Mouse (Mus musculus) heart, embryonic 16.5 days (tissue): ENCODE data around the gene Adcy2. TPM values are rescaled to one million over a fixed set of nuclear protein-coding genes. Genes with fewer than 3 reads are reported as not detected.

Experiments
- ATAC-seq: fragments of 200-750 bp; cut with Nextera tagmentation; replicated peaks from 2 replicates; pipeline ENCODE4 v1.8.0; 2017; ENCODE audit warnings: moderate number of reproducible peaks; ENCODE audit not compliant: insufficient read depth, low FRiP score; ENCODE audit errors: extremely low read depth
- H3K27ac ChIP-seq: fragments of 300-500 bp; sonication (generic); 2 replicates; pipeline ENCODE4 v1.5.1; 2014; ENCODE audit warnings: mild to moderate bottlenecking, low read length, control low read depth, moderate library complexity
- H3K27me3 ChIP-seq: fragments of 300-500 bp; sonication (generic); 2 replicates; pipeline ENCODE4 v1.6.1; 2014; ENCODE audit warnings: low read length, mixed read lengths; ENCODE audit not compliant: control insufficient read depth, insufficient read depth
- H3K36me3 ChIP-seq: fragments of 300-500 bp; sonication (generic); 2 replicates; pipeline ENCODE4 v1.6.1; 2014; ENCODE audit not compliant: control insufficient read depth, insufficient read depth
- H3K4me1 ChIP-seq: fragments of 300-500 bp; sonication (generic); 2 replicates; pipeline ENCODE4 v1.6.1; 2014; ENCODE audit warnings: low read length, mixed read lengths; ENCODE audit not compliant: control insufficient read depth, insufficient read depth
- H3K4me2 ChIP-seq: fragments of 300-500 bp; sonication (generic); 2 replicates; pipeline ENCODE4 v1.6.1; 2014; ENCODE audit warnings: low read depth, mild to moderate bottlenecking, control low read depth, low read length
- H3K4me3 ChIP-seq: fragments of 300-500 bp; sonication (generic); 2 replicates; pipeline ENCODE4 v1.5.1; 2014; ENCODE audit warnings: mild to moderate bottlenecking, control low read depth, low read length
- H3K9ac ChIP-seq: fragments of 300-500 bp; sonication (generic); 2 replicates; pipeline ENCODE4 v1.6.1; 2014; ENCODE audit warnings: low read length, control low read depth
- H3K9me3 ChIP-seq: fragments of 300-500 bp; sonication (generic); replicated peaks from 2 replicates; pipeline ENCODE4 v1.6.1; 2016; ENCODE audit warnings: low read length; ENCODE audit not compliant: control insufficient read depth
- WGBS: fragments of 180-500 bp; shearing (Covaris S2); extraction: QIAGEN DNeasy Blood & Tissue Kit; methylation state at CpG from one replicate; pipeline ENCODE4 v1.1.7; 2014; 5-methylcytosine and 5-hydroxymethylcytosine counted together
- polyA plus RNA-seq: library from polyadenylated mRNA; unstranded; fragments of >200 nt; fragmentation: Nextera tagmentation; extraction: Ambion mirVana; gene quantifications from 2 replicates; pipeline ENCODE4 v1.2.1, GENCODE M21; 2015

Adcy2 gene
- polyA plus RNA-seq, 1 experiment from 2014 or later, result 0.58 TPM

DNA sequence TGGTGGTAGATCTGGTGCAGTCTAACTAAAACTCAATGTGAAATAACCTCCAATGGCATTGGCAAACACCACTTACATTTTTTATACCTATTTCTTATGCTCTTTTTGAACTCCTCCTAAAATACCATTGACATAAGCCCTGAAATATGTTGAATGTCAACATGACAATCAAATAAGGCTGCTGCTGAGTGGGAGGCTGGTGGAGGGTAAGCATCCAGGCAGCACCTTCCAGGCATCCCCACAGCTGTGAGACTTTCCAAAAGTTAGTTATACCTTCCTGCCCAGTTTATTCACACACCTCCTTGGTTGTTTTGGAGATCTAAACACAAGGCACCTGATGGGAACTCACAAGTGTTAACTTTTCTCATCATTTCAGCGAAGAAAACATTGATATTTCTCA is 318.9 kb downstream of the Adcy2 start:
- H3K4me3 ChIP-seq, result no peak overlapping the region
- H3K4me1 ChIP-seq, result no peaks in the 10 kb centered on the region
- 59% methylated on average over 1 of the region's 1 CpGs for WGBS
- no peak overlapping the region for H3K4me2 ChIP-seq
- no peaks in the 10 kb centered on the region for H3K27me3 ChIP-seq
- no peak overlapping the region for H3K9ac ChIP-seq
- no peak overlapping the region for H3K27ac ChIP-seq
- H3K36me3 ChIP-seq, result no peaks in the 10 kb centered on the region
- ATAC-seq, result no peak
- no peaks in the 10 kb centered on the region for H3K9me3 ChIP-seq

DNA sequence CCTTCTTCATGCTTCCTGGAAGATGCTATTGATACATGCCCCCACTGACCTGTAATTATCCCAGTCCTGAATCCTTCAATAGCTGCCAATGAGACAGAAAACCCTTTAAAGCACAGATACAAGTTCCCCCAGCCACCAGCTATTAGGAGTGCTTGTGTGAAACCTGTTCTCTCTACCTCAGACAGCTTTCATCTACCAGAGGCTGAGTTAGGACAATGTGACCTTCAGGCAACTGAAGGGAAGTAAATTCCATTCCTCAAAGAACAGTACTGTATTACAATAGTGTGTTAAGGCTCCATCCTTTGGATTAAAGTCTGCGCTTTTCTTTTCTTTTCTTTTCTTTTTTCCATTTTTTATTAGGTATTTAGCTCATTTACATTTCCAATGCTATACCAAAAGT is 356.6 kb downstream of the Adcy2 start:
- no peak for ATAC-seq
- H3K4me1 ChIP-seq, result no peaks in the 10 kb centered on the region
- H3K4me3 ChIP-seq, result no peak overlapping the region
- no peak overlapping the region for H3K4me2 ChIP-seq
- H3K9me3 ChIP-seq, result no peaks in the 10 kb centered on the region
- H3K36me3 ChIP-seq, result no peaks in the 10 kb centered on the region
- WGBS, result 91% methylated on average over 1 of the region's 1 CpGs
- no peaks in the 10 kb centered on the region for H3K27me3 ChIP-seq
- H3K9ac ChIP-seq, result no peak overlapping the region
- H3K27ac ChIP-seq, result no peak overlapping the region

DNA sequence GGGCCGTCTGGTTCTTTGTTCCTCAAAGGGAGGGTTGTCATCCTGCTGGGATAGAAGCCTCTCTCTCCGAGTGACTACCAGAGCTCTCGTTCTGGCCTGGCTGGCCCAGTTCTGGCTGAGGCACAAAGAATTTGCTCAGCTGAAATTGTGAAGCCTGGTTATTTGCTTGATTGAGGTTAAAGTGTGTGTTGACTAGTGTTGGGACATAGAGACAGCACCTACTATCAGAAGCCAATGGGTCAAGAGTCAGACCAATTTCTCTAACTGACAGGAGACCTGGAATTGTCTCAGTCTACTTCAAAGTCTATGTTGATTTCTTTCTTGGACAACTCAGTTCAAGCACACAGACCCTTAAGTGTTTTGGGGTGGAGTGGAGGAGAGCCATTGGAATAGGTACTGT is 372.3 kb downstream of the Adcy2 start:
- WGBS, result 67% methylated on average over 3 of the region's 3 CpGs
- Histone ChIP-seq H3K9ac (no peak overlapping the region), H3K27ac (no peak overlapping the region), H3K4me2 (no peak overlapping the region), H3K4me3 (no peak overlapping the region), H3K27me3 (no peaks in the 10 kb centered on the region), H3K36me3 (no peaks in the 10 kb centered on the region), H3K9me3 (no peaks in the 10 kb centered on the region), H3K4me1 (no peaks in the 10 kb centered on the region)
- no peak for ATAC-seq

DNA sequence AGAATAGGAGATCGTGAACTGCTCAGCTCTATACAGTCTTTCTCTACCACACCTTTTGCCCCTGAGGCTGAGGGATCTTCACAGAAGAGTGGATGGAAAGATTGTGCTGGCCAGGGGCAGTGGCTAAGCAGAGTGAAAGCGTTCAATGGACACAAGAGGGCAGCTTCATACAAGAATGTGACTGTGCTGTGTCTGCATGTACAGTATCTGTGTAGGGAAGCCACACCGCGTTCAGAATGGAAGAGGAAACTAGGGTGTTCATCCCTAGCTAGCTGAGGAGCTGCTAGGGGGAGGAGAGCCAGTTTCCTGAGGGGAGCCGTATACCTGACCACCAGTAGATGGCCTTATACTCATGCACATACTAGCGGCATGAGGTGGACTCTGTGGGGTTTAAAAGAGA is 376.5 kb downstream of the Adcy2 start:
- 47% methylated on average over 6 of the region's 6 CpGs for WGBS
- H3K9me3 ChIP-seq, result no peaks in the 10 kb centered on the region
- H3K4me2 ChIP-seq, result no peak overlapping the region
- no peak overlapping the region for H3K27ac ChIP-seq
- ATAC-seq, result no peak
- no peaks in the 10 kb centered on the region for H3K36me3 ChIP-seq
- H3K4me1 ChIP-seq, result no peaks in the 10 kb centered on the region
- H3K4me3 ChIP-seq, result no peak overlapping the region
- H3K9ac ChIP-seq, result no peak overlapping the region
- no peaks in the 10 kb centered on the region for H3K27me3 ChIP-seq

DNA sequence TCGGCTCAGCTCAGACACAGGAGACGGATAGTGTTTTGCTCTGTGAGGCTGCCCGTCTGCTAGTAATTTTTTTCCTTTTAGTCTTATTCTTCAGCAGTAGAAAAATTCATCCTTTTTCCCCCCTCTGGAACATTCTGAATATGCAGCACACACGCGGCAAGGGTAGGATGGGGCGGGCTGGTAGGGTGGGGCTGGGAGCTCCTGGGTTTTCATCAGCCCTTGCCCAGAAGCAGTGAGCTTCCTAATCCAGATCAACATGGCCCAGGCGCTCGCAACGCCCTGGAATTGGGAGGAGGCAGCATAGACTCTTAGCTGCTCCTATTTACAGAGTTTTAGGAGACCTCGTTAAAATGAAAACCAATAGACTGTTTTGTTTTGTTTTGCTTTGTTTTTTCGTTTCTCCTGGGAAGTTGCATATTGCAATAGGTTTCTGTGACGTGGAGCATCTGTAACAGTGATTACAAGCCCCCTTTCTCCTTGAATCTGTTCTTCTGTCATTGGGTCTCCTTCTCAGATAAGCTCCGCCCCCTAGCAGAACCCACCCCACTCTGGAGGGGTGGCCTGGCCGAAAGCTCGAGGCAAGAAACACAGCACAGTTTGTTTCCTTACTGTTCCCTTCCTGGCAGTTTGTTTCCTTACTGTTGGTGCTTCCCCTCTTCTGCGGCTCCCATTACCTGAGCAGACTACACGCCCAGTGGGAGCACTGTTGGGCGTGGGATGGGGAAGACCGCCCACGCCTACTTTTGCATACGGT is 391.5 kb downstream of the Adcy2 start:
- Histone ChIP-seq H3K9me3 (no peaks in the 10 kb centered on the region), H3K4me1 (no peaks in the 10 kb centered on the region; the same call in 1 of the 2 replicates), H3K9ac (peak overlapping the region; percentile 15; the same call in 1 of the 2 replicates), H3K4me2 (peak overlapping the region; percentile 58), H3K4me3 (peak overlapping the region; percentile 28), H3K36me3 (no peaks in the 10 kb centered on the region), H3K27ac (no peak overlapping the region), H3K27me3 (no peaks in the 10 kb centered on the region)
- 41% methylated on average over 21 of the region's 21 CpGs for WGBS
- no peak for ATAC-seq

DNA sequence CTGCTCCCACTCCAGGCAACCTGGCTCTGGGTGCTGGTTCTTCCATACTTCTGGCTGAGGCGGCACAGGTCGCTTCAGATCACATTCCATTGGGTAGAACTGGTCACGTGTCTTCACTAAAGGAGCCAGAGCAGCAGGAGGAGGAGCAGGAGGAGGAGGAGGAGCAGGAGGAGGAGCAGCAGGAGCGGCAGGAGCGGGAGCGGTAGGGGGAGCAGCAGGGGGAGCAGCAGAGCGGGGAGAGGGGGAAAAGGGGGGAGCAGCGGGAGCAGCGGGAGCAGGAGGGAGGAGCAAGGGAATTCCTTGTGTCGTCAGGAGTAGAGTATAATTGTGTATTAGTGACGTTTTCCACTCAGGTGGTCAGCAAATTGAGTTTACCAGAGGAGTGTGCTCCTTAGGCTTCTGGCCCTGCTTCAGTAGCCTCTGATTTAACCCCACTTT is 393.6 kb downstream of the Adcy2 start:
- WGBS, result 4% methylated on average over 11 of the region's 11 CpGs

DNA sequence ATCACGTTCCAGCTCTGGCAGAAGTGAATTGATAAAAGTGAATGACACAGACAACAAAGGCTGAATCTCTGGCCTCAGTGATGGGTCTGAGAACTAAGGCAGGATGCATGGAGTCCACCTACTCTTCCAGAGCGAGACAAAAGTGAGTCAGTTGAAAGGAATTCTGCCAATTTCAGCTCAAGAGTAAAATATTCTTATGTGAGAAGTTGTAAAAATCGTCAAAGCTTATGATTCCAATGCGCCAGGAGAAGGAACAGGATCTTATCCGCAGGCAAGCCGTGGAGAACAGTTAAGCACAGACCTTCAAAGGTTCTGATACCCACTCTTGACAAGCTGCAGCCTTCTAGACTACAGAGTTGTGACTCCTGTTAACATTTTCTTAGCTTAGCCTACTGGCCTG is 396.3 kb downstream of the Adcy2 start:
- Histone ChIP-seq H3K4me2 (no peak overlapping the region), H3K9me3 (no peaks in the 10 kb centered on the region), H3K4me3 (no peak overlapping the region), H3K27ac (no peak overlapping the region), H3K9ac (no peak overlapping the region), H3K4me1 (peaks cover 5% of the 10 kb centered on the region; the same call in 1 of the 2 replicates), H3K27me3 (peaks cover 2% of the 10 kb centered on the region; the same call in 1 of the 2 replicates), H3K36me3 (no peaks in the 10 kb centered on the region)
- no peak for ATAC-seq
- WGBS, result 72% methylated on average over 6 of the region's 6 CpGs

More for the DNA sequence above, 393.6 kb downstream of the Adcy2 start:
- no peaks in the 10 kb centered on the region for H3K27me3 ChIP-seq
- H3K9ac ChIP-seq, result peak overlapping the region; percentile 38; the same call in 1 of the 2 replicates
- H3K4me2 ChIP-seq, result peak overlapping the region; percentile 59
- H3K9me3 ChIP-seq, result no peaks in the 10 kb centered on the region
- peak overlapping the region; percentile 31 for H3K4me3 ChIP-seq
- no peaks in the 10 kb centered on the region for H3K36me3 ChIP-seq
- peak; percentile 72 for ATAC-seq
- H3K4me1 ChIP-seq, result peaks cover 5% of the 10 kb centered on the region; the same call in 1 of the 2 replicates
- H3K27ac ChIP-seq, result no peak overlapping the region

DNA sequence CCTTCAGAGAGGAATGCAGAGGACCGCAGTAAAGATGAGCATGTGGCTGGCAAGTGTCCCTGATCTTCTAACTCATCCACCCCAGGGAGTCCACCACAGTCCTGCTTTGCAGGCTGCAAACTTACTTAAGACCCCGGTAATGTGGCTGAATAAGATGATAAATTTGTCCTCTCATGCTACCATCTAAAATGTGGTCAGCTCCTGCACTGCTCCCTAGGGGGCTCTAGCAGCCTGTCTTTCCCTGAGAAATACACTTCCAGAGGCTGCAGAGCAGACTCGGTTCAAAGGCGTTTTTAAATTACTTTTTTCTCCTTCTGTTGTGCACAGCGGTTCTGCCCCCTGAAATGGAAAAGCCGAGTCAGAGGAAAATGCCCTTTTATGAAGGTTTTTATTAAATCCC is 398.2 kb downstream of the Adcy2 start:
- ATAC-seq, result no peak
- Histone ChIP-seq H3K36me3 (no peaks in the 10 kb centered on the region), H3K4me1 (peaks cover 5% of the 10 kb centered on the region; the same call in 1 of the 2 replicates), H3K9me3 (no peaks in the 10 kb centered on the region), H3K4me3 (no peak overlapping the region), H3K4me2 (0 out of 2 replicates have a peak overlapping the region, but pooled peaks have one; percentile 8), H3K27me3 (peaks cover 7% of the 10 kb centered on the region; the same call in 1 of the 2 replicates), H3K27ac (no peak overlapping the region), H3K9ac (no peak overlapping the region)
- WGBS, result 21% methylated on average over 6 of the region's 6 CpGs

DNA sequence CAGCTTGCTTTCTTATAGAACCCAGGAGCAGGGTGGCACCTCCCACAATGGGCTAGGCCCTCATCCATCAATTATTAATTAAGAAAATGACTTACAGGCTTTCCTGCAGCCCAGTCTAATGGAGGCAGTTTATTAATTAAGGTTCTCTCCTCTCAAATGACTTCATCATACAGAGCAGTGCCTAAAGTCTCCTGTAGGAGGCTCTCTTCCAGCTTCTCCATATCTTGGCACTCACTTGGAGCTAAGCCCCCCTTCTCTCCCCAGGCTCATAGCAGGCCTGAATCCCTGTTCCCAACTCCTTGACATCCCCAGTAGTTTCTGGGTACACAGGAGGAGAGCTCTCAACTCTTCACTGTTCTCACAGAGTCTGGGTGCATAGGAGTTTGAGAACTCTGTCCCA is 400.4 kb downstream of the Adcy2 start:
- Histone ChIP-seq H3K4me1 (peaks cover 5% of the 10 kb centered on the region; the same call in 1 of the 2 replicates), H3K4me2 (no peak overlapping the region), H3K9me3 (no peaks in the 10 kb centered on the region), H3K27me3 (peaks cover 7% of the 10 kb centered on the region; the same call in 1 of the 2 replicates), H3K9ac (no peak overlapping the region), H3K27ac (no peak overlapping the region), H3K4me3 (no peak overlapping the region), H3K36me3 (no peaks in the 10 kb centered on the region)
- no peak for ATAC-seq
